Mouse (Mus musculus) spleen, adult 2 months (tissue): Measurements from ENCODE around the gene Wwox. TPM values are rescaled to one million over a fixed set of nuclear protein-coding genes. Genes with fewer than 3 reads are reported as not detected.

Experiments used
- DNase-seq, 2 experiments: peaks; one replicate each; pipeline versions ENCODE4 v3.0.0 to v3.0.0-alpha.2; 2012 to 2021; ENCODE audit warnings: low spot score in 2 of 2, low read depth in 1 of 2
- H3K27ac ChIP-seq: fragments of 200-500 bp; 2 replicates; pipeline ENCODE4 v1.5.1; 2012; ENCODE audit warnings: low read length, inconsistent platforms; ENCODE audit not compliant: insufficient read depth
- H3K27me3 ChIP-seq: fragments of 200-500 bp; 2 replicates; pipeline ENCODE4 v1.6.1; 2012; ENCODE audit warnings: mild to moderate bottlenecking, moderate library complexity, low read length, inconsistent platforms; ENCODE audit not compliant: control insufficient read depth, insufficient read depth
- H3K36me3 ChIP-seq: fragments of 200-500 bp; 2 replicates; pipeline ENCODE4 v1.6.1; 2012; ENCODE audit warnings: mild to moderate bottlenecking, low read length, inconsistent platforms; ENCODE audit not compliant: control insufficient read depth, insufficient read depth
- H3K4me1 ChIP-seq: fragments of 200-500 bp; 2 replicates; pipeline ENCODE4 v1.6.1; 2011; ENCODE audit warnings: inconsistent platforms; ENCODE audit not compliant: control insufficient read depth, insufficient read depth, insufficient read length
- H3K4me3 ChIP-seq: fragments of 200-500 bp; 2 replicates; pipeline ENCODE4 v1.5.1; 2011; ENCODE audit warnings: mild to moderate bottlenecking, inconsistent platforms; ENCODE audit not compliant: insufficient read depth, insufficient read length; ENCODE audit errors: extremely low read depth
- CTCF ChIP-seq: fragments of 200-500 bp; IDR thresholded peaks from 2 replicates; pipeline ENCODE4 v1.5.1; 2011; ENCODE audit warnings: mild to moderate bottlenecking, inconsistent platforms; ENCODE audit not compliant: insufficient read depth, insufficient read length, insufficient replicate concordance; ENCODE audit errors: extremely low read depth
- POLR2A ChIP-seq: fragments of 200-500 bp; IDR thresholded peaks from 2 replicates; pipeline ENCODE4 v1.6.1; 2011; ENCODE audit warnings: low read depth, low read length, inconsistent platforms
- WGBS: fragments of 180-500 bp; shearing (Covaris S2); methylation state at CpG from one replicate; pipeline ENCODE4 v1.1.7; 2018; 5-methylcytosine and 5-hydroxymethylcytosine counted together
- polyA plus RNA-seq: library from polyadenylated mRNA; depleted of rRNA; stranded (reverse); fragments of >200 nt; gene quantifications from 2 replicates; pipeline ENCODE4 v1.2.3, GENCODE M21; 2012

Gene Wwox
- polyA plus RNA-seq, 1 experiment = 3.8 TPM

- no peaks in the 10 kb centered on the region for H3K4me1 ChIP-seq
- H3K27ac ChIP-seq = no peak within 1 kb of the TSS
- H3K27me3 ChIP-seq = no peaks in the 10 kb centered on the region
- no peak within 1 kb of the TSS for H3K4me3 ChIP-seq
- no peak for TF ChIP-seq CTCF
- DNase-seq = no peak
- 88% methylated on average over 8 of the region's 8 CpGs for WGBS
- H3K36me3 ChIP-seq = no peaks in the 10 kb centered on the region
Measured at GRCm38 (mm10) chr8:114417786-114418185, 21.7 kb upstream of the Wwox start, which contains the start of gene Clec3a. Gene Clec3a, plus strand, starts transcription at chr8:114418086.

GRCm38 (mm10) chr8:114418486-114418885 lies 21.0 kb upstream of the Wwox start:
- Histone ChIP-seq H3K27me3 (no peaks in the 10 kb centered on the region), H3K27ac (no peak overlapping the region), H3K4me1 (no peaks in the 10 kb centered on the region), H3K4me3 (no peak overlapping the region), H3K36me3 (no peaks in the 10 kb centered on the region)
- WGBS = 80% methylated on average over 5 of the region's 5 CpGs
- no peak for DNase-seq
- no peak for TF ChIP-seq POLR2A
- no peak for TF ChIP-seq CTCF

GRCm38 (mm10) chr8:114418904-114419303 lies 20.6 kb upstream of the Wwox start:
- Histone ChIP-seq H3K4me1 (no peaks in the 10 kb centered on the region), H3K4me3 (no peak overlapping the region), H3K27ac (no peak overlapping the region), H3K36me3 (no peaks in the 10 kb centered on the region), H3K27me3 (no peaks in the 10 kb centered on the region)
- no peak for DNase-seq
- no peak for TF ChIP-seq POLR2A
- TF ChIP-seq CTCF = no peak
- 38% methylated on average over 6 of the region's 6 CpGs for WGBS

GRCm38 (mm10) chr8:114421544-114421943 lies 17.9 kb upstream of the Wwox start:
- DNase-seq = no peak
- Histone ChIP-seq H3K4me1 (no peaks in the 10 kb centered on the region), H3K4me3 (no peak overlapping the region), H3K27me3 (no peaks in the 10 kb centered on the region), H3K27ac (no peak overlapping the region), H3K36me3 (no peaks in the 10 kb centered on the region)
- TF ChIP-seq CTCF (no peak), POLR2A (no peak)
- 74% methylated on average over 4 of the region's 4 CpGs for WGBS

- DNase-seq = peak; percentile 25 to 34
- 8% methylated on average over 6 of the region's 6 CpGs for WGBS
- TF ChIP-seq POLR2A = no peak
- peak; percentile 69; the same call in 1 of the 2 replicates for TF ChIP-seq CTCF
- H3K4me3 ChIP-seq = no peak overlapping the region
- H3K4me1 ChIP-seq = peaks cover 2% of the 10 kb centered on the region; the same call in 1 of the 2 replicates
- H3K27ac ChIP-seq = no peak overlapping the region
- no peaks in the 10 kb centered on the region for H3K27me3 ChIP-seq
- no peaks in the 10 kb centered on the region for H3K36me3 ChIP-seq
Measured at GRCm38 (mm10) chr8:114438236-114438635, 1.2 kb upstream of the Wwox start.

GRCm38 (mm10) chr8:114440205-114440589 lies 742 bp downstream of the Wwox start:
- WGBS = 28% methylated on average over 5 of the region's 5 CpGs
- TF ChIP-seq POLR2A (no peak), CTCF (no peak)
- H3K36me3 ChIP-seq = no peaks in the 10 kb centered on the region
- H3K4me3 ChIP-seq = peak overlapping the region; percentile 87; the same call in 1 of the 2 replicates
- DNase-seq = no peak
- H3K4me1 ChIP-seq = peaks cover 2% of the 10 kb centered on the region; the same call in 1 of the 2 replicates
- no peaks in the 10 kb centered on the region for H3K27me3 ChIP-seq
- no peak overlapping the region; the same call in 1 of the 2 replicates for H3K27ac ChIP-seq

- Histone ChIP-seq H3K4me1 (peaks cover 2% of the 10 kb centered on the region; the same call in 1 of the 2 replicates), H3K27me3 (no peaks in the 10 kb centered on the region), H3K36me3 (no peaks in the 10 kb centered on the region), H3K4me3 (no peak overlapping the region), H3K27ac (no peak overlapping the region)
- TF ChIP-seq POLR2A = no peak
- peak; percentile 21; the same call in 1 of the 2 replicates for TF ChIP-seq CTCF
- WGBS = 83% methylated on average over 4 of the region's 4 CpGs
- peak in 1 of 2 experiments; percentile 47 for DNase-seq
Measured at GRCm38 (mm10) chr8:114441616-114442015, 2.2 kb downstream of the Wwox start.
